Mouse (Mus musculus) spleen, adult 2 months (tissue): ENCODE data around the gene Tcstv3.

Experiments
- CTCF ChIP-seq: fragments of 200-500 bp; IDR thresholded peaks from 2 replicates; pipeline ENCODE4 v1.5.1; 2011; ENCODE audit warnings: mild to moderate bottlenecking, inconsistent platforms; ENCODE audit not compliant: insufficient read depth, insufficient read length, insufficient replicate concordance; ENCODE audit errors: extremely low read depth
- POLR2A ChIP-seq: fragments of 200-500 bp; IDR thresholded peaks from 2 replicates; pipeline ENCODE4 v1.6.1; 2011; ENCODE audit warnings: low read depth, low read length, inconsistent platforms

DNA sequence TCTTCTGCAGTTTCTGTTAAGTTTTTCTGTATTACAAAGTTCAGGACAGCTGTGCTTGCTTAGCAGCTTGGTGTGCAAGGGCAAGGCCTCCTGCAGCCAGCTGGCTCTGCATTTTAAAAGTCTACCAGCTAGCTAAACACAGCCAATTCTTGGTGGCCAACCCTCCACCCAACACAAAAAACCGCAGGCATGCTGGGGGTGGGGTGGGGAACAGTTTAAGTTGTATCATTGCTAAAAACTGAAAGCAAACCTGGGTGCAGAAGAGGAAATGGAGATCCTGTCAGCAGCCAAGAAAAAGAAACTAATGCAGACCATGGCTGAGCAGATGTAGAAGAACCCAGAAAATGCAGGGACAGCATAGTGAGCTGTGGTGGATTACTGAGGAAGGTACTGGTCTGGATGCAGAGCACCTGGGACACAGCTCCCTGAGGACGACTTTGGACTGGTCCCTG is 16.7 kb upstream of the Tcstv3 start, which contains the start of gene BC147527:
- TF ChIP-seq CTCF, result no peak
- TF ChIP-seq POLR2A, result no peak; the same call in 1 of the 2 replicates
